Mouse (Mus musculus) hematopoietic stem cell, adult 5-6 weeks (primary cell): Measurements from ENCODE around the gene Msantd1. TPM values are rescaled to one million over a fixed set of nuclear protein-coding genes. Genes with fewer than 3 reads are reported as not detected.
"Not testable (repeated sequence)": the region's sequence is repeated elsewhere in the genome, so short reads cannot be mapped to it uniquely, and the experiment has no call there.

ENCODE experiments used
- ATAC-seq, 2 experiments: fragments of 125-278 bp in 1 of 2; replicated peaks in 1 of 2; 2 replicates each; pipeline ENCODE4 v1.8.0; 2016 to 2017; ENCODE audit warnings: inconsistent platforms in 2 of 2, mild to moderate bottlenecking in 2 of 2, moderate number of reproducible peaks in 2 of 2, low read depth in 1 of 2, moderate TSS enrichment in 1 of 2; ENCODE audit not compliant: low FRiP score in 2 of 2, poor library complexity in 2 of 2, severe bottlenecking in 2 of 2, insufficient read depth in 1 of 2, low TSS enrichment in 1 of 2
- total RNA-seq: library from RNA; stranded (forward); fragments of 172-1452, 232-1000 nt; gene quantifications from 2 replicates; pipeline ENCODE4 v1.2.3, GENCODE M21; 2017

Gene Msantd1
- 1.8 and 4.6 TPM in 2 replicates for total RNA-seq

GRCm38 (mm10) chr5:34907910-34908725 is at the start of gene Msantd1:
Gene Msantd1, plus strand, starts transcription at chr5:34908012.
- ATAC-seq: peak; percentile 73 to 81

- ATAC-seq: no peak
Measured at GRCm38 (mm10) chr5:34865367-34865766, 42.4 kb upstream of the Msantd1 start.

GRCm38 (mm10) chr5:34880307-34880706 is 27.5 kb upstream of the Msantd1 start:
- ATAC-seq: not testable (repeated sequence)

- ATAC-seq: peak in 1 of 2 experiments; percentile 10; a peak in 1 of 4 replicates
Measured at GRCm38 (mm10) chr5:34881023-34881422, 26.8 kb upstream of the Msantd1 start.

GRCm38 (mm10) chr5:34885250-34885649 is 22.6 kb upstream of the Msantd1 start:
- ATAC-seq: no peak

GRCm38 (mm10) chr5:34889252-34889651 is 18.6 kb upstream of the Msantd1 start:
- ATAC-seq: no peak

GRCm38 (mm10) chr5:34896697-34897453 is 10.9 kb upstream of the Msantd1 start:
- ATAC-seq: no peak

GRCm38 (mm10) chr5:34899787-34900469 is 7.9 kb upstream of the Msantd1 start:
- no peak for ATAC-seq

GRCm38 (mm10) chr5:34902371-34902770 is 5.4 kb upstream of the Msantd1 start:
- ATAC-seq: no peak

- ATAC-seq: no peak
Measured at GRCm38 (mm10) chr5:34902811-34903385, 4.9 kb upstream of the Msantd1 start.

GRCm38 (mm10) chr5:34904412-34904811 is 3.4 kb upstream of the Msantd1 start:
- no peak for ATAC-seq

- ATAC-seq: no peak
Measured at GRCm38 (mm10) chr5:34907230-34907629, 582 bp upstream of the Msantd1 start.

GRCm38 (mm10) chr5:34908726-34909633 is 1.2 kb downstream of the Msantd1 start:
- ATAC-seq: peak; percentile 18 to 21; a peak in 2 of 4 replicates

- no peak for ATAC-seq
Measured at GRCm38 (mm10) chr5:34909634-34910503, 2.1 kb downstream of the Msantd1 start.

- no peak for ATAC-seq
Measured at GRCm38 (mm10) chr5:34910504-34910815, 2.6 kb downstream of the Msantd1 start.

GRCm38 (mm10) chr5:34915801-34916200 is 8.0 kb downstream of the Msantd1 start:
- ATAC-seq: peak; percentile 71 to 81
